Mouse (Mus musculus) lung, postnatal 14 days (tissue): ENCODE results near the gene Dmrta2.

Source experiments
- DNase-seq: peaks from one replicate; pipeline ENCODE4 v3.0.0; 2021

The Dmrta2 gene

GRCm38 (mm10) chr4:109977148-109978067 lies at the start of gene Dmrta2:
TSS of gene Dmrta2 (plus strand) at chr4:109978053.
- no peak for DNase-seq

DNA sequence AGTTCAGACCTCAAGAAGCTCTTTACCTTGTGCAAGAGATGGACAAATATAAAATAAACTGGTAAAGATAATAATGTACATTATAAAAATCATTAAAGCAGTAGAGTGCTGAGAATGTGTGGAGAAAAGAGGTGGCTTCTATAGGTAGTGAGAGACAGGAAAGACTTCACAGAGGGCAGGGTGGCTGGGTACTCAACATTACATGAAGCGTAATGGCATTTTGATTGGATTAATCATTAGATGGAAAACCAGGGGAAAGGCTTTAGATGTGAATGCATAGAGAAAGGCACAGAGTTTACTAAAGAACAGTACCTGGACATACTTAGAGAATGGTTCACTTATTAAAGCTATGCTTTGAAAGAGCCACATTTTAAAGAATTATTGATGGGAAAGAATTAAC lies 48.8 kb upstream of the Dmrta2 start:
- no peak for DNase-seq

GRCm38 (mm10) chr4:109930445-109930844 lies 47.4 kb upstream of the Dmrta2 start:
- no peak for DNase-seq

DNA sequence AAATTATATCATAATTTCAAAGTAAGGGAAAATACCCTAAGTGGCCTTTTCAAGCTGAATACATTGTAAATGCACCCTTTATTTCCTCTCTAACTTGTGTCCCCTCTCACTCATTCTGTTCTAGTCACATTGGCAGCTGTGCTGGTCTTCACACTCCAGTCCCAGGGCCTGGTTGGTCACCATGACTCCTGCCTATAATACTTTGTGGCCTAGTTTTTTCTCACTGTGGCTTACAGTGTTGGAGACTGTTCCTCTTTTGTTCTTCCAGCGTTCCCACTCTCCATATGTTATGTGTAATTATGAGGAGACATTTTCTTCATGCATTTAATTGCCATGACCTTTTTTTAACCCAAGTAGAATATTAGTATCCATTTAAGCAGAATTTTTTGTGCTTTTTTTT lies 46.9 kb upstream of the Dmrta2 start:
- DNase-seq = no peak

DNA sequence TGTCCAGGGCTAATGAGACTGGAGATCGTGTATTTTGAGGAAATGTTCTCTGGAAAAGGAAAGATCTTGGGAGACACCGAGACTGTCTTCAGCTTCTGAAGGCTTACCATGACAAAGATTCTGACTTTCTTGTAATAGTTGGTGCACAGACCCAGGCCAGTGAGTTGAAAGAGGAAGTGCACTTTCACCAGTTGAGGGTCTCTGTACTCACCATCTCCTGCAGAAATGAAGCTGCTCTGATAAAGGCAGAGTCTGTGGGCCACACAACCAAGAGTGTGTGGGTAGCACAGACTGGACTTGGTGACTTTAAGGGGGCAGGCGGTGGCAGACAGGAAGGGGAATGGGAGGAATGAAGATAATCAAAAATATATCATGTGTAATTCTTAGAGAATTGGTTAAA lies 41.3 kb upstream of the Dmrta2 start:
- DNase-seq = no peak

- DNase-seq = no peak
Measured at GRCm38 (mm10) chr4:109939291-109939690, 38.6 kb upstream of the Dmrta2 start.

DNA sequence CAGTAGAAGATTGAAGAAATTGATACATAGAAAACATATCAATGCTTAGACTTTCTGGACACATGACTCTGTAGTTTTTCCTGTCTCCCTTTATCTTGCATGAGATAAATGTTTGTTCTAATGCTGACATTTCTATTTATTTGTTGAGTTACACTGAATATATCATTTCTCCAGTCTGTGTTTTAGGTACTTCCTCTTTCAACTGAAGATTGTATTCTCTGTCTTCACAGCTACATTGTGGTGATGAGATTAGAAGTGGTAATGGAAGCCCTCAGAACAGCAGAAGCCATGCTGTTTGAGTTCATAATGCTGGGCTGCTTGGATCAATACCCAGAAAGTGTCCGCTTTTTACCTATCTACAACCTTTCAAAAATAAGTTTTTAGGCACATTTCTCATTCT lies 32.3 kb upstream of the Dmrta2 start:
- DNase-seq = no peak

- no peak for DNase-seq
Measured at GRCm38 (mm10) chr4:109949307-109949706, 28.5 kb upstream of the Dmrta2 start.

GRCm38 (mm10) chr4:109953509-109953908 lies 24.3 kb upstream of the Dmrta2 start:
- DNase-seq = no peak

DNA sequence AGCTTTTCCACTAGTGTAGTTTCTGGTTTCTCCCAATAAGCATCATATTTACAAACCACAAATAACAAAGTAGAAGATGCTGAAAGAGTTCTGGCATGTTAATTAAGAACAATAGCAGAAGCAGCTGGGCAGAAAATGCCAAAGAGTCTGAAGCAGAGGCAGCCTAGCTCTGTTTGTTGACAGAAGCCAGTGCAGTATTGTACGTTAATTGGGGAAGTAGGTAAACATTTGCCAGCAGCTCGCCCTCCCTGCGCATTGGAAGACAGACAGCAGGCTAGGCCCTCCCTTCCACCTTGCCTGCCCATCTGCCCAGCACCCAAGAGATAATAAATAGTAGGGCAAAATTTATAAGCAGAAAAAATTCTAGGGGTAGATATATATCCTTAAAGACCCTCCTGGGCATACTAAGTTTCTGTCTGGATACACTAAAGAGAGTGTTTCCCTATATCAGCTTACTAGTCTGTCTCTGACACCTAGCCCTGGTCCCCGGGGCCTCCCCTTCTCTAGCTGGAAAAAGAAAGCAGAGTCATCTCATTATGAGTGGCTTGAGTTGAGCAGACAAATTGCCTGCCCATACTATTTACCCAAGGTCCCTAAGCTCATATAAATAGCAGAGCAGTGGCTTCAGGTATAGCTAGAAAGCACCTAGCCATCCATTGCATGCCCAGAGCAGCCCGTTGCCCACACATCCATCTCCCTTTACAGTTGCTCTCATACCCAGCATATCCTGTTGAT lies 17.5 kb upstream of the Dmrta2 start:
- DNase-seq = no peak

- no peak for DNase-seq
Measured at GRCm38 (mm10) chr4:109963570-109964279, 14.1 kb upstream of the Dmrta2 start.

GRCm38 (mm10) chr4:109969561-109969960 lies 8.3 kb upstream of the Dmrta2 start:
- no peak for DNase-seq

DNA sequence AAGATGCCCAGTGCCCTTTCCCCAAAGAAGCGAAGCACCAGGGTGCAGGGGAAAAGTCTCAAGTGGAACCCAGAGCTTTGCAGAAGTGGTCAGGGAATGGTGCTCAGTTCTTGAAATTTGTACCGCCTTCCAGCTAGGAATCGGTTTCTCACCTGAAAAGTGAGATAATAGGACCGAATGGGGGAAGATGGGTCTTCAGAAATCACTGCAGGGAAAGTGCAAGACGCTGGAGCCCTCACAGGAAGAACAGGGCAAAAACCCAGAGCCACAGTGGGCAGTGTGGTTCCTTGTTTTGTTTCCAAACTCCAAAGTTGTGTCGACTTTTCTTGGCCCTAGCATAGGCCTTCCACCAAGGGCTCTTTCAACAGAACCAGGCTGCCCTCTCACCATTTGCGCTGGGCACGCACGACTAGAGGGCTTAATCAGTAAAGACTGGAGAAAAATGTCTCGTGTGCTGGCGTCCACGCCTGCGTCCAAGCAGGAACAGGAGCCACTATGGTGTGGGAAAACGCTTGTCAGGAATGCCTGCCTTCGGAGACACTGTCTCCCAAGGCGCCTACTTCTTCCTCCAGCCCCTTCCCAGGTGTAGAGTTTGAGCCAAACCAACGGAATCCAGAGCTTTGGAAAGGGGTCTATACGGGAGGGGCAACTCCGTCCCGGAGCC lies 3.7 kb upstream of the Dmrta2 start:
- no peak for DNase-seq

- DNase-seq = no peak
Measured at GRCm38 (mm10) chr4:109974655-109975380, 3.0 kb upstream of the Dmrta2 start.

DNA sequence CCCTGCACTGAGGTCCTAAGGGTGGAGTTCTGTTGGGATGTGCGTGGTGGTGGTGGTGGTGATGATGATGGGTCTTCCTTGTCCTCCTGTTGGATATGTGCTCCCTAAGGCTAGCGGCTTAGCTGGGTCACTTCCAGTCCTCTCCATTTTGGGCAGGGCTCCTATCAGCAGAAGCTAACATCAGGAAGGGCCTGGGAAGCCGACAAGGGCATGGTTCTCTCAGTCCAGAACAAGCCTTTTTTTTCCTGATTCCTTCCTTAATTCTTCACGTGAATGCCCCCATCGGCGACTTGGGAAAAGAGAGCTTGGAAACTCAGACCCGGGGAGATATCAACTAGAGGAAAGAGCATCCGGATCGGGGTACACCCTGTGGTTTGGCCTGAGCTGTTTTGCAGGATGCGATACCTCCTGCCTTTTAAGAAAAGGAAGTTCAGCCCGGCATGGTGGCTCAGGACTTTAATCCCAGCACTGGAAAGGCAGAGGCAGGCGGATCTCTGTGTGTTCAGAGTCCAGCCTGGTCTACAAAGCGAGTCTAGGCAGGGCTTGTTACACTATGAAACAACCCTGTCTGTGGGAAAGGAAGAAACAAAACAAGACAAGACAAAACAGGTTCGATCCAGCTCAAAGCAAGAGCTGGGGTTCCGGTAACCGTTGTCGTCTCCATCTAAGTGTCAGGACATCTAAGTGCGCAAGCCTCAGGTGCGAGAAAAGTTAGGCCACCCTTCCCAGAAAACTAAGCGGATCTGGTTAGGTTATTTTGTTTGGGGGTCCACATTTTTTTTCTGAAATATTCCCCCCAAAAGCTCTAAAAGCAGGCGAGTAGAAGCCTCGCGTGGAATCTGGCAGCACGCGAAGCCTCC lies 2.2 kb upstream of the Dmrta2 start:
- no peak for DNase-seq

- no peak for DNase-seq
Measured at GRCm38 (mm10) chr4:109976273-109977147, 1.3 kb upstream of the Dmrta2 start.

DNA sequence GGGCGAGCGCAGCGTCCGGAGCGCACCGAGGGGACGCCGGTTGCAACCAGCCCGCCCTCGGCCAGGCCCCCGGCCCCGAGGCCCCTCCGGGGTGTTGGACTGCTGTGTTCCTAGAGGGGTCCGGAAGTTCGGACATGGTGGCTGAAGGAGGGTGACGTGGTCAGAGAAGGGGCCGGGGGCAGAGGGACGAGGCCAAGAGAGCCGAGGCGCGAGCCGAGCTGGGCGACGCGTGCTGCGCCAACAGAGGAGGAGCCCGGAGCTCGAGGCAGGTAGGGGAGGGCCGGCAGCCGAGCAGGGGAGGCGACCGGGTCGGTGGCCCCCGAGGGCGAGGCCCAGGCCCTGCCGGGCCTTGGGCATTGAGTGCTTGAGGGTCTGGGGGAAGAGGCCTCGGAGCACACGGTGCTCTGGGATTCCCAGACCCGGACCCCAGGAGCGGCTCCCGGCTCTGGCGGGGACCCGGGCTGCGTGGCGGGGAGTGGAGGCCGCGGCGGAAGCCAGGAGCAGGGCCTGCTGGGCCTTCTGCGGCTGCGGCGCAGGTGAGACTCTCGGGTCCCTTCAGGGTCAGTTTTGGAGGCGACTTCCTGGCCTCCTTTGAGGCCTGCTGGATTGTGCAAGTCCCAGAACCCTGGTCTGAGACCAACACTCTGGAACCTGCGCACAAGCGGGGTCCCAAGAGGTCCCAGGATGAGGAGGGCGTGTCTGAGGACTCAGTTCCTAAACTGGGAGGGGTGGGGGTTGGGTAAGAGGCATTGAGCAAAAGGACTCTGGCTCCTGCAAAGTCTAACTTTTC lies 410 bp downstream of the Dmrta2 start:
- no peak for DNase-seq

DNA sequence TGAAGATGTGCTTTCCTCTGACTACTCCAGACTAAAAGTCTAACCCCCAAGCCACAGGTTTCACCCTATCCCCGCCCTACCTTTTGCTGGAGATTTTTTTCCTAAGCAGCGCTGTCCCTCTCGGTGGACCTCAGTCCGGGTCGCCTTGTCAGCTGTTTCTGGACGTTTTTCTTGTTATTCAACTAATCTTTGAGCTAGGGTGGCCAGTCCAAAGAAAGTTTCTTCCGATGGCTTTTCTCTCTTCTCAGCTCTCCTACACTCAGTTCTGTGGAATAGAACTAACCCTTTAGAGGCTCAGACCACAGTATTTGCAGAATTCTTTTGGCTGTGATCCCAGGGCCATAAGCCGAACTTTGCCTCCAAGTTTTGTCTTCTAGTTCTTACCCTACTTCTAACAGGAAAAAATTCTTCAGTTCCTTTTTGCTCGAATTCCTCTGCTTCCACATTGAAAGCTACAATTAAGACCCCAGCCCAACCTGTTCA lies 1.0 kb downstream of the Dmrta2 start:
- no peak for DNase-seq
